Mouse (Mus musculus) ZHBTc4 (cell line): Measurements from ENCODE around the gene Olfr6.
"Not testable (repeated sequence)": the region's sequence is repeated elsewhere in the genome, so short reads cannot be mapped to it uniquely, and the experiment has no call there.

ENCODE experiments used
- DNase-seq: peaks from one replicate; pipeline ENCODE4 v3.0.0-alpha.2; 2011; ENCODE audit warnings: low read depth, low spot score

Gene Olfr6

DNA sequence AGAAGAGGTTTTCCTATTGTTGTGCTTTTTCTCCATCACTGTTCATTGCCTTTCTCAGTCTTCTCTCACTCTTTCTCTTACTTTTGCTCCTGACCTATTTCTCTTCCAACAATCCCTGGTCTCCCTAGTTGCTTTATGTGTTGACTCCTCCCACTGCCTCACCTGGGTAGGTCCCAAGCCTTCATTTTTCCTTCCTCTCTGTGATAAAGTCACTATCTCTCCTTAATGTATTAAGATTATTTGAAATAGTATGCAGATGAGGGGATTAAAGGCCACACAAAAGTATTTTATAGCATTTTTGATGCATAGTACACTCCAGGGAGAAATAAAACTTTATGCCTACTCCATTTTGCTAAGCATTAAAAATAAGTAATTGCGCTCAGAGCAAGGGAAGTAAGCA lies at the start of gene Olfr6:
Gene Olfr6, minus strand, starts transcription at position 101 of the 400 bp plus-strand sequence.
- no peak for DNase-seq

DNA sequence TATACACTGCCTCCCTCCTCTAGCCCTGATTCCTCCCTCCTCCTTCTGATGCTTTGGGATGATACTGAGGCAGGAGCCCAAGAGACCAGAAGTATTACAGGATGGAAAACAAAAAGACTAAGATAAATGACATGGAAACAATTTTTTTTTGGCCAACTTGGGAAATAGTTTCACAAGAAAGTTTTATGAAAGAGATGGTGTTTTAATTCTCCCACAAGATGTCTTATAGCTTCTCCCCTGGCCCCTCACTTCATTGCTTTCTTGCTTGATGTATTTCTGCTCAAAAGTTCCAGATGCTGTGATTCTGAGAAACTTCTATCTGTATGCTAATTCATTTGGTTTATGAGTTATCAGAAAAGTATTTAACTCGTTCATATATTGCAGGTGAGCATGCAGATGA lies 42.2 kb upstream of the Olfr6 start, which contains the start of gene Olfr2:
Gene Olfr2, minus strand, starts transcription at position 101 of the 400 bp plus-strand sequence.
- DNase-seq, result no peak

DNA sequence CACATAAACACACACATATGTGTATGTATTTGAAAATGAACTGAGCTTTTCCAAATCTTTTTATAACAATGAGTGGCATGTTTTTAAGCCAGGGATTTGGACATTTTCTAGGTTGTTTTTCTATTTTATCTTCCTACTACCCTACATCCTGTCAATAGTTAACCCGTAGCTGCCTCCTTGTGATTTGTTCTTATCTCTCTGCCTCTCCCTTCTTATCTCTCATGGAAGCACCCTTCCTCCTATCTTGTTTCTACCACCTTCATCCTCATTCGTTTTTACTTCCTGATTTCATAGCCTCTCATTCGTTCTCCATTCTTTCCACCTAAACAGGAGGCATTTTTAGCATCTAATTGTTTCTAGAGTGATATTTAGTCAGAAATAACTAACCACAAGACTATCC lies 40.4 kb upstream of the Olfr6 start:
- DNase-seq, result no peak

DNA sequence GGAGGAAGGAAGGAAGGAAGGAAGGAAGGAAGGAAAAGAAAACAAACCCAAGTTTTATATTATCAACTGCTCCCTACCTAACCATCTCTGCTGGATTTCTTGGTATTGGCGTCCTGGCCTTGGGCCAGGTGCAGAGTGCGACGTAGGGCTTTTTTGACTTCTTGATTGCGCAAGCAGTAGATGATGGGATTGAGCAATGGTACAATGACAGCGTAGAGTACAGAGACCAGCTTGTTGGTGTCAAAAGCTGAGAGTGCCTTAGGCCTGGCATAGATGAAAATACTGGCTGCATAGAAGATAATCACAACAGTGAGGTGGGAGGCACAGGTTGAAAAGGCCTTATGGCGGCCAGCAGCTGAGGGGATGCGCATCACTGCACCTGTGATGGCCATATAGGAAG lies 37.1 kb upstream of the Olfr6 start:
- peak; percentile 18 for DNase-seq

DNA sequence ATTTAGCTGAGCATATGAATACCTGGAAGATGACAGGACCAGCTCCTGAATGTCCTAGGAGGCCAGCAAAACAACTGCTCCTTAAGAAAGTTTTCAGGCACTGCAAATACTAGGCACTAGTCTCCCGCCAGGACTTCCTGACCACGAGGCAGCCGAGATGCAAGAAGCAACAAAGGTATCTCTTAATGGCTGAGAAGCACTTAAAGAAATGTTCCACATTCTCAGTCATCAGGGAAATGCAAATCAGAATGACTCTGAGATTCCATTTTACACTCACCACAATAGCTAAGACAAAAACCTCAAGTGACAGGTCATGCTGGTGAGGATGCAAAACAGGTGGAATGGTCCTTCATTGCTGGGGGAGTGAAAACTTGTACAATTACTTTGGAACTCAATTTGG lies 21.5 kb upstream of the Olfr6 start:
- peak; percentile 46 for DNase-seq

DNA sequence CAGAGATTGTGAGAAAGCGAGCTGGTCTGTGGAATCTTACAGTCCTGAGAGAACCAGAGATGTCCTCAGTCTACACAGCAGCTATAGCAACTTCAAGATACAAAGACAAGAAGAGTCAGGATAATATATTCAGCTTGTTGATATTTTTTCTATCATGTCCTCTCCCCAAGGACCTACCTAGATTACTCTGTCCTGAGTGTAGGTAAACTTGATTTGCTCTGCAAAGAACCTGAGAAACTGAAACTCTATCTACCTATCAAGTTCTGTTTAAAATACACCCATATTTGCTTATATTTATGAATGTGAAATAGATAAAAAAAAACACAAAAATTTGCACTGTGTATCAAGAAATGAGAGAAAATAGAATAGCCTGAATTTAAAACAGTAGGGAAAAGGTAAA lies 11.6 kb upstream of the Olfr6 start, which contains the start of gene Olfr711:
Gene Olfr711, minus strand, starts transcription at position 101 of the 400 bp plus-strand sequence.
- DNase-seq, result no peak

DNA sequence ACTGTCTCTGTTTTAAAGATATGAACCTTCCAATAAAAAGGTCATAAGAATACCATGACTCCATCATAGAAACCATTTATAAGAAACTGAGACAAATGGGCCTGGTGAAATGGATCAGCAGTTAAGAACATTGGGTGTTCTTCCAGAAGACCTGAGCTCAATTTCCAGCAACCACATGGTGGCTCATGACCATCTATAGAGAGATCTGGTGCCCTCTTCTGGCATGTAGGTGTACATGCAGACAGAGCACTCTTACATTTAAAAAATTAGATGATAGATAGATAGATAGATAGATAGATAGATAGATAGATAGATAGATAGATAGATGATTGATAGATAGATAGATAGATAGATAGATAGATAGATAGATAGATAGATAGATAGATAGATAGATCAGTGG lies 3.8 kb upstream of the Olfr6 start:
- peak; percentile 55 for DNase-seq

DNA sequence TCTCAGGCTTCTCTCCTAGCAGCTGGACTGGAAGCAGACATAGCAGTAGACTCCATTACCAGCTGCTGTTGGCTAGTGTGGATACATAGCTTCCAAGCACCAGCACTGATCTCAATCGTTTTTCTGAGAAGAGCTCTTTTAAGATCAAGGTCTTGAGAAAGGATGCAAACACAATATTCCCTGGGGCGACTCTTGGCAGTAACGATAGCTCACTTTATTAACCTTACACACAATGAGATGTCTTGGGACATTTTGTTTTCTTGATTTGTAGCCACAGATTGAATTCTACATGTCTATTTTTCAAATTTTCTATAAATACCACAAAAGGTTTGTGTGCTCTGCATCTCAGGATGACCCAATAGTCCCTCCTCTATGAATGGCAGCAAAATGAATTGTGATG lies 15.5 kb downstream of the Olfr6 start, which contains the start of gene Olfr710:
Gene Olfr710, minus strand, starts transcription at position 101 of the 400 bp plus-strand sequence.
- no peak for DNase-seq

DNA sequence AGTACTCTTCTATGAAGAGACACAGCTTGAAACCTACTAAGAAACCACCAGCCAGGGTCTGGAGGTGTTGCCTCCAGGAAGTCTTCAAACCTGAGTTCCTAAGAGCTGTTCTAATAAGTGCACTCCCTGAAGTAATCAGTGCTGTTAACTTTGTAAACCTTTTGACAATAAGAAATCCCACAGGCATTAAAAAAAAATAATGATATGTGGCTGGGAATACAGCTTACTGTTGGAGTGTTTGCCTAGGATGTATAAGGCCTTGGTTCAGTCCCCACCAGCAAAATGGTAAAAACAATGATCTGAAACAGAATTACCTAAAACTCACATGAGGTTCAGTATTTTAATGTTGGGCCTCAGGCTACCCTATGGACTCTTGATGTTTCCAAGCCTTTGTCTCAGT lies 31.6 kb downstream of the Olfr6 start, which contains the start of gene Olfr709-ps1:
Gene Olfr709-ps1, minus strand, starts transcription at position 101 of the 400 bp plus-strand sequence.
- no peak for DNase-seq

DNA sequence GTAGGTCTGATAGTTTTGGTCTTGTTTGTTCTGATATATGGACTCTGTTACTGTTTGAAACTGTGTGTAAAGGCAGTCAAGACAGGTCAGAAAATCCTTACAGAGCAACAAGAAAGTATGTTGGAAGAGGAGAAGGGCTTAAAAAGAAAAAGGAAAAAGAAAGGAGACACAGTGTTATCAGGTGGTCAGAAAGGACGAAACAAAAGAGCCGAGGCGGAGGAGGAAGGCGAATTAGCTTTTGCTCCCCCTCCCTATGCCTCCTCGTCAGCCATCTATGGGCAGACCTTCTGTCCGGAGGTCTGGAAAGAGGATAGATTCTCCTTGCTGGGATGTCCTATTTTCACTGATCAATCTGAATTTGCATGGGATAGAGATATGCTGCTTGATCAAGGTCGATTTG lies 42.8 kb downstream of the Olfr6 start:
- DNase-seq, result not testable (repeated sequence)

DNA sequence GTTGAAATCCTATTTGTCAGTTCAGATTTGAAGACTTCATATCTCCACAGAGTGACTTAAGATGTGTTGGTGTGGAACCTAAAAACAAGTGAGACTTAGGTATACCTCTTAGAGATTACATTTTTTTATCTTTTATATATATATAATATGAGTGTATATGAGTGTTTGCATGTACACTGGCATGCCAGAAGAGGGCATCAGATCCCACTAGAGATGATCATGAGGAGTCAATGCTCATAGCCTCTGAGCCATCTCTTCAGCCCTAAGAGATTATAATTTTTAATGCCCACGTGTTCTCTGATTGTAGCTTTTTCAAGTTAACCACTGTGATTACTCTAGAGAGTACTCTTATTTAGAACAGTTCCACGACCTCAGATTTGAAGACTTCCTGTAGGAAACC lies 56.1 kb downstream of the Olfr6 start, which contains the start of gene Olfr1532-ps1:
Gene Olfr1532-ps1, plus strand, starts transcription at position 326 of the 400 bp plus-strand sequence.
- DNase-seq, result no peak
